Mouse (Mus musculus) liver, postnatal 0 days (tissue): ENCODE data around the gene Supt5. TPM values are rescaled to one million over a fixed set of nuclear protein-coding genes. Genes with fewer than 3 reads are reported as not detected.

ENCODE experiments used
- ATAC-seq: fragments of 200-750 bp; cut with Nextera tagmentation; 2 replicates; pipeline ENCODE4 v1.8.0; 2017; ENCODE audit warnings: mild to moderate bottlenecking, moderate library complexity
- DNase-seq: peaks from one replicate; pipeline ENCODE4 v3.0.0-alpha.2; 2016
- H3K27ac ChIP-seq: fragments of 300-500 bp; sonication (generic); 2 replicates; pipeline ENCODE4 v1.5.1; 2014; ENCODE audit warnings: antibody characterized with exemption, moderate library complexity, mild to moderate bottlenecking, low read depth
- H3K27me3 ChIP-seq: fragments of 300-500 bp; sonication (generic); 2 replicates; pipeline ENCODE4 v1.6.1; 2014; ENCODE audit warnings: low read length, control low read depth, mixed read lengths; ENCODE audit not compliant: insufficient read depth
- H3K36me3 ChIP-seq: fragments of 300-500 bp; sonication (generic); replicated peaks from 2 replicates; pipeline ENCODE4 v1.6.1; 2014; ENCODE audit warnings: mild to moderate bottlenecking, control low read depth, low read length, moderate library complexity, mixed read lengths; ENCODE audit not compliant: insufficient read depth
- H3K4me1 ChIP-seq: fragments of 300-500 bp; sonication (generic); 2 replicates; pipeline ENCODE4 v1.6.1; 2014; ENCODE audit warnings: antibody characterized with exemption, mild to moderate bottlenecking, control low read depth; ENCODE audit not compliant: insufficient read depth
- H3K4me2 ChIP-seq: fragments of 300-500 bp; sonication (generic); 2 replicates; pipeline ENCODE4 v1.6.1; 2014; ENCODE audit warnings: low read depth, mild to moderate bottlenecking, low read length, moderate library complexity, mixed read lengths
- H3K4me3 ChIP-seq: fragments of 300-500 bp; sonication (generic); 2 replicates; pipeline ENCODE4 v1.5.1; 2014; ENCODE audit warnings: low read depth, low read length
- H3K9ac ChIP-seq: fragments of 300-500 bp; sonication (generic); replicated peaks from 2 replicates; pipeline ENCODE4 v1.6.1; 2014; ENCODE audit warnings: mild to moderate bottlenecking, moderate library complexity
- H3K9me3 ChIP-seq: fragments of 300-500 bp; sonication (generic); 2 replicates; pipeline ENCODE4 v1.6.1; 2016; ENCODE audit warnings: mild to moderate bottlenecking, control low read depth, low read length, mixed read lengths
- CTCF ChIP-seq: sonication (generic); IDR thresholded peaks from 2 replicates; pipeline ENCODE4 v1.5.1; 2016; ENCODE audit warnings: antibody characterized with exemption, low read depth
- EP300 ChIP-seq: IDR thresholded peaks from 2 replicates; pipeline ENCODE4 v1.6.1; 2016; ENCODE audit warnings: antibody characterized with exemption, low read depth, mild to moderate bottlenecking
- WGBS: fragments of 180-500 bp; shearing (Covaris S2); extraction: QIAGEN DNeasy Blood & Tissue Kit; methylation state at CpG from one replicate; pipeline ENCODE4 v1.1.7; 2014; ENCODE audit not compliant: insufficient replicate concordance; 5-methylcytosine and 5-hydroxymethylcytosine counted together
- polyA plus RNA-seq: library from polyadenylated mRNA; unstranded; fragments of >200 nt; fragmentation: Nextera tagmentation; extraction: Ambion mirVana; gene quantifications from 2 replicates; pipeline ENCODE4 v1.2.1, GENCODE M21; 2015

Gene Supt5
- polyA plus RNA-seq, 1 experiment from 2014 or later = 21.0 TPM

- ATAC-seq (no peak), DNase-seq (no peak)
- WGBS = 82% methylated on average over 7 of the region's 7 CpGs
- TF ChIP-seq CTCF (peak; percentile 39), EP300 (no peak)
- Histone ChIP-seq H3K9ac (no peak overlapping the region), H3K27ac (peak overlapping the region; percentile 74; the same call in 1 of the 2 replicates), H3K4me2 (no peak overlapping the region), H3K27me3 (no peaks in the 10 kb centered on the region), H3K36me3 (peaks cover 15% of the 10 kb centered on the region), H3K4me1 (peaks cover 18% of the 10 kb centered on the region), H3K9me3 (no peaks in the 10 kb centered on the region), H3K4me3 (no peak overlapping the region)
Observed at GRCm38 (mm10) chr7:28348601-28349000, 10.1 kb upstream of the Supt5 start.

DNA sequence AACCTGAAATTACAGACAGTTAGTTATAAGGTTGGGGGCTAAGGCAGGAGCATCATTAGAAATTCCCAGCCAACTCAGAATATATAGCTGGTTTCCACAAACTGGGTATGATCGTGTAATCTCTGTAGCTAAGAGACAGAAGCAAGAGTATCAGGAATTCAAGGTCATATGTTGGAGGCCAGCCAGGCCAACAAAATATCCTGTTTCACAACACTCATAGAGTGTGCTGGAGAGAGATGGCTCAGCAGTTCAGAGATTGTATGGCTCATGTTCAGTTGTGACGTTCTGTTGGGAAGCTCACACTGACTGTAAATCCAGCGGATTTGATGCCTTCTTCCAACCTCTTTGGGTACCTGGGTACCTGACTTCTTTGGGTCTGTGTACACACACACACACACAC lies 9.2 kb upstream of the Supt5 start:
- no peaks in the 10 kb centered on the region for H3K27me3 ChIP-seq
- no peaks in the 10 kb centered on the region for H3K9me3 ChIP-seq
- no peak overlapping the region for H3K4me2 ChIP-seq
- H3K9ac ChIP-seq = no peak overlapping the region
- peak overlapping the region; percentile 74 for H3K27ac ChIP-seq
- no peak for TF ChIP-seq EP300
- TF ChIP-seq CTCF = no peak
- 37% methylated on average over 3 of the region's 3 CpGs for WGBS
- DNase-seq = peak; percentile 78
- H3K4me1 ChIP-seq = peaks cover 18% of the 10 kb centered on the region
- ATAC-seq = peak; percentile 35
- H3K4me3 ChIP-seq = no peak overlapping the region
- H3K36me3 ChIP-seq = peaks cover 6% of the 10 kb centered on the region; the same call in 1 of the 2 replicates

DNA sequence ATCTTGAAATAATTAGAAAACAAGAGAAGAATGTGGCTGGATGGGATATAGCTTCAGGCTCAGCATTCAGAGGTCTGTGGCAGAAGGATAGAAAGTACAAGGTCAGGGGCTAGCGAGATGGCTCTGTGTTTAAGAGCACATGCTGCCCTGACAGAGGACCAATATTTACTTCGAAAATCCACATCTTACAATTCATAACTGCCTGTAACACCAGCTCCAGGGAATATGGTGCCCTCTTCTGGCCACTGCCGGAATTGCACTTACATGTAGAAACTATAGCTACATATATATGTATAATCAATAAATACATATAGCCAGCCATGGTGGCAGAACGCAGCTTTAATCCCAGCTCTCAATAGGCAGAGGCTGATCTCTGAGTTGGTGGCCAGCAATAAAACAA lies 6.1 kb upstream of the Supt5 start:
- no peaks in the 10 kb centered on the region for H3K27me3 ChIP-seq
- H3K4me1 ChIP-seq = peaks cover 14% of the 10 kb centered on the region
- H3K27ac ChIP-seq = no peak overlapping the region
- H3K4me2 ChIP-seq = no peak overlapping the region
- H3K9ac ChIP-seq = no peak overlapping the region
- no peak for ATAC-seq
- peak; percentile 88 for DNase-seq
- H3K4me3 ChIP-seq = no peak overlapping the region
- no peaks in the 10 kb centered on the region for H3K36me3 ChIP-seq
- TF ChIP-seq CTCF (peak; percentile 95), EP300 (no peak)
- whole genome bisulfite sequencing = 3% methylated on average over 4 of the region's 4 CpGs
- H3K9me3 ChIP-seq = no peaks in the 10 kb centered on the region

GRCm38 (mm10) chr7:28341381-28341780 lies 2.8 kb upstream of the Supt5 start:
- DNase-seq = peak; percentile 65
- no peaks in the 10 kb centered on the region for H3K27me3 ChIP-seq
- 35% methylated on average over 7 of the region's 7 CpGs for WGBS
- peak overlapping the region; percentile 81 for H3K27ac ChIP-seq
- H3K9me3 ChIP-seq = no peaks in the 10 kb centered on the region
- peaks cover 17% of the 10 kb centered on the region for H3K4me1 ChIP-seq
- peak overlapping the region; percentile 29 for H3K4me2 ChIP-seq
- H3K9ac ChIP-seq = no peak overlapping the region
- TF ChIP-seq EP300 (peak; percentile 65; the same call in 1 of the 2 replicates), CTCF (no peak)
- no peaks in the 10 kb centered on the region for H3K36me3 ChIP-seq
- ATAC-seq = peak; percentile 48
- H3K4me3 ChIP-seq = no peak overlapping the region

- peak; percentile 65 for DNase-seq
- Histone ChIP-seq H3K4me2 (peak overlapping the region; percentile 87), H3K27me3 (no peaks in the 10 kb centered on the region), H3K36me3 (peaks cover 4% of the 10 kb centered on the region; the same call in 1 of the 2 replicates), H3K4me1 (peaks cover 17% of the 10 kb centered on the region), H3K27ac (peak overlapping the region; percentile 89), H3K9me3 (no peaks in the 10 kb centered on the region), H3K9ac (peak overlapping the region; percentile 96), H3K4me3 (peak overlapping the region; percentile 90)
- 36% methylated on average over 19 of the region's 19 CpGs for WGBS
- TF ChIP-seq CTCF (peak; percentile 57), EP300 (no peak)
- ATAC-seq = peak; percentile 0; the same call in 1 of the 2 replicates
Observed at GRCm38 (mm10) chr7:28339213-28339917, 819 bp upstream of the Supt5 start.

DNA sequence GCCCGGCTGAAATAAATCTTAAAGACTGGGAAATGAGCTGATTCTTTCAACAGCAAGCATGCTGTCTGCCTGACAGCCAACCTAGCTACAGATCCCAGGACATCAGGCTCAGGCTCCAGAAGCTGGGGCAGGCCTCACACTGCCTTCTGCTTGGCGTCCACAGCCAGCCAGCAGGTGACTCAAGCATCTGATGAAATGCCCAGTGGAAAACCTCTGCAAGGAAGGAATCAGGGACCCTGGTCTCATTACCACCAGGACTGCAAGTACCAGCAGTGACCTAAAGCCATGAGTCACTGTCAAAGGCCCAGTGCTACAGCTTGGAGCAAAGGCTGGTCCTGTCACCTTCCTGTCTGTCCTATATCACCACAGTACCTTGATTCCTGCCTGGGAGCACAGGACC lies 3.1 kb downstream of the Supt5 start:
- Histone ChIP-seq H3K9me3 (no peaks in the 10 kb centered on the region), H3K4me2 (no peak overlapping the region), H3K4me3 (no peak overlapping the region), H3K27ac (no peak overlapping the region), H3K9ac (no peak overlapping the region), H3K36me3 (peaks cover 14% of the 10 kb centered on the region), H3K4me1 (peaks cover 11% of the 10 kb centered on the region), H3K27me3 (no peaks in the 10 kb centered on the region)
- TF ChIP-seq EP300 (no peak), CTCF (no peak)
- ATAC-seq (no peak), DNase-seq (no peak)
- WGBS = 86% methylated on average over 2 of the region's 2 CpGs

DNA sequence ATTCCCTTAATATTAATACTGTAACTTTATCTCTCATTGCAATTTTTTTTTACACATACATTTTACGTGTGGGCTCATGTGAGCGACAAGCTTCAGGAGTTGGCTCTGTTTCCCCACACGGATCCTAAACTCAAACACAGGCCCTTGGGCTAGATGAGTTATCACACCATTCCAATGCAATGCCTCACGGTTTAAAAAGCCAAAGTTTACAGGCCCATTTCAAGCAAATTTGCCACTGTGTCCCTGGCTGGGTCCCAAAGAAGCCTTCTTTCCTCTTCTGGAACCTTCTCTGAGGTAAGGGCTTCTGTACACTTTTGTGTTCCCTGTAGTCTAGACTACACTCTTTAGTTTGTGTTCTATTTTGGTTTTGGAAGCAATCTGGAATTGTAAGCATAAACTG lies 4.0 kb downstream of the Supt5 start:
- H3K9ac ChIP-seq = no peak overlapping the region
- H3K4me3 ChIP-seq = no peak overlapping the region
- ATAC-seq = no peak
- no peaks in the 10 kb centered on the region for H3K9me3 ChIP-seq
- H3K36me3 ChIP-seq = peaks cover 23% of the 10 kb centered on the region
- 91% methylated on average over 4 of the region's 4 CpGs for WGBS
- no peak for TF ChIP-seq EP300
- TF ChIP-seq CTCF = no peak
- H3K4me1 ChIP-seq = peaks cover 11% of the 10 kb centered on the region
- H3K27me3 ChIP-seq = no peaks in the 10 kb centered on the region
- H3K27ac ChIP-seq = no peak overlapping the region
- no peak overlapping the region for H3K4me2 ChIP-seq
- no peak for DNase-seq
